Mouse (Mus musculus): ENCODE data around the gene Nhsl1.

Nhsl1 gene

DNA sequence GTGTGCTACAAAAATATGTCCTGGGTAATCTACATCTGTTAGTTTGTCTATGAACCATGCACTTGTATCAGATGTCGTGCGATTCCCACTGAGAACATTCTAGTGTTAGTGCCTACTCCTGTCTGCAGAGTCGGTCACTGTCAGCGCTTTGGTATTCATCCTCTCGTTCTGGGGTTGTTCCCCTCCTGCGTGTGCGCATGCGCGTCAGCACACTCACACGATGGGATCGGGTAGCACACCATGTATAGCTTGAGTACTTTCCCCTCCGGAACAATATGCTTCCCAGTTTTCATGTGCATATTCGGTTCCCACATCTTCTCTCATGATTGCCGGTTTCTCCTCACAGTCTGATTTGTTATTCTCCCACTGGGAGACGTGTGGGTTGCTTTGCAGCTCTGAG is 28.4 kb downstream of the Nhsl1 start:
- no peak for DNase-seq

DNA sequence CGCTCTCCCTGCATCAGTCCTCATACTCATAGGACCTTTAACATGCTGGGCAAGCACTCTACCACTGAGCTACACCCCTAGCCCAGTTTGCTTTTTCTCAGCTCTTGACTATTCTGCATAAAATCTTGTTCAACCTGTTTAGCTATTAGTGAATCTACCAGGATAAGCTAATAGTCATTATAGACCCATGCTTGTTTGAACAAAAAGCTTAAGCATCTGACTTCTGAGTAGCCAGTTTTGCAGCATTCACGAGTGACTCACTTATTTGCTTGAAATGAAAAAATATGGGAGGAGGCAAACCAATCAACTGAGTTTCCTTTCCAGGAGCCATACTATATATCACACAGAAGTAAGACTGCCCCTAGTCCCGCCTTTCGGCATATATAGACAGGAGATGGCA is 32.0 kb downstream of the Nhsl1 start:
- no peak for DNase-seq

DNA sequence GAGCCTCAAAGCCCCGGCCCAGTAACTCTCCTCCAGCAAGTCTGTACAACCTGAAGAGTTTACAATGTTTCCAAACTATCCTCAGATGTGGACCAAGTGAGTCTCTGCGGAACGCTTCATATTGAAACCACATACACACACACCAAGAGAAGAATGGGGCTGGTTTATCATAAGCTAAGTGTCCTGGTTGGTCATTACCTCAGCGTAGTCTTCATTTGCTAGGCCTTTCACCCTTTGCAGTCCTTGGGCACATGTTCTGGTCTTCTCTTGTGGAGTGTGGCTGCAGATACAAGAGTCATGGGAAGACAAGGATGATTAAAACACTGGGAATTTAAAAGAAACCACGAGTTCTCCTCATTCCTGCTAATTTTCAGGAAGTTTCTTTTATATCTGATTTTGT is 34.2 kb downstream of the Nhsl1 start:
- peak; percentile 20 for DNase-seq

DNA sequence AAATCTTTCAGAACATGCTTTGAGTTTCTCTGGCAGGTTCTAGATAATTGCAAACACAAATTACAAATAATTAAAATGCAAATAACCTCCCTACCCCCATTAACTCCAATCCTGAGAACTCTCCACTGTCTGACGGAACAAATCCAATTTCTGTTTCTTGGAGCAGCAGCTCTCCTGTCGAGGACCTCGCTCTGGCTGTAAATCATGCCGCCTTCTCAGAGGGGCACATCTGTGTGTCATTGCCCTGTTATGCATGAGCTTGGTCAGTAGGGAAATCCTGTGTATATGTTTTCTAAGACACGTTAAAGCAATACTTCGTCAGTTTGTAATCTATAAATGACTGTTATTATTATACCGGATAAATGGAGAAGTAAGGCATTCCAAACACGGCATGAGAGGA is 35.3 kb downstream of the Nhsl1 start:
- DNase-seq, result no peak

DNA sequence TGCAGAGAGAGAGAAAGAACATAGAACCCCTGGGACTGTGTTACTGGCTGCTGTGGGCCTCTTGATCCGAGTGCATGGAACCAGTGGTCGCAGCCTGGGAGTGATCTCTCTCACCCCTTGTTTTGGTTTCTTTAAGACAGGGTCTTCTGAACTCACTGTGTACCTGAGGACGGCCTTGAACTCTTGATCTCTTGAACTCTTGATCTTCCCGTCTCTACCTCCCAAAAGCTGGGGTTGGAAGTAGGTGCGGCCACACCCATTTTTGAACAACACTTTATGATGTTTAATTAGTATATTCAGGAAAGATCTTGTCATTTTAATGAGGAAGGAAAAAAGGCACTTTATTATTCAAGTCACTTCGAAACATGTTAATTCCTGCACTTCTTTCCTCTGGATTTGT is 37.7 kb downstream of the Nhsl1 start:
- DNase-seq, result no peak

DNA sequence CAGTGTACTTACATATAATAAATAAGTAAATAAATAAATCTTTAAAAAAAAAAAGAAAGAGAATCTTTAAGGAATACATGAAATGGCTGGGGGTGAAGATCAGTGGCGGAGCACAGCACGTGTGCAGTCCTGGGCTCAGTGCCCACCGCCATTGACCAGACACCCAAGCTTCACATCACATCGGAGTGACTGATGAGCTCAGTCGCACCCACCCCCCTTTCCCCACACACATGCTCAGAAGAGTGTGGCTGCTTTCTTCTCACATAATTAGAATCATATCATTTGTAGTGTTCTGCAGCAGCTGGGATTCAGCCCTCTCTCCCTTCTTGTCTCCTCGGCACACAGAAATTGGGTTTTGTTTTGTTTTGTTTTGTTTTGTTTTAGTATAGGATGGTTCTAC is 38.4 kb downstream of the Nhsl1 start:
- DNase-seq, result no peak

DNA sequence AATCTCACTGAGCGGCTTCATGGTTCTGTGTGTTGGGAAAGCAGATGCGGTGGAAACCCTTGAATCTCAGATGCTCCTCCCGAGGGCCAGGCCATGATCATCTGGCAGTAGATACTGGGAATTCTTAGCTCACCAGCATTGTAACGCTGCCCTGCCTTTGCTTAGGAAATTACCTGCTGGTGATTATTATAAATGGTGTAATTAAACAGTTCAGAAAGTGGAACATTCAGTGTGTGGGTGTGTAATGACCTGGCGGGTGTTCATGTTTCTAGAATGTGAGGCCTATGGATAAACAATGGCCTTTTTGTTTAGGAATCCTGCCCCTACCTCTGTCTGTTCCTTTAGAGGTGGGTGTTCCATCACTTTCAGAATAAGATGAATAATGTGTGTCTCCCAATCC is 39.7 kb downstream of the Nhsl1 start:
- no peak for DNase-seq

DNA sequence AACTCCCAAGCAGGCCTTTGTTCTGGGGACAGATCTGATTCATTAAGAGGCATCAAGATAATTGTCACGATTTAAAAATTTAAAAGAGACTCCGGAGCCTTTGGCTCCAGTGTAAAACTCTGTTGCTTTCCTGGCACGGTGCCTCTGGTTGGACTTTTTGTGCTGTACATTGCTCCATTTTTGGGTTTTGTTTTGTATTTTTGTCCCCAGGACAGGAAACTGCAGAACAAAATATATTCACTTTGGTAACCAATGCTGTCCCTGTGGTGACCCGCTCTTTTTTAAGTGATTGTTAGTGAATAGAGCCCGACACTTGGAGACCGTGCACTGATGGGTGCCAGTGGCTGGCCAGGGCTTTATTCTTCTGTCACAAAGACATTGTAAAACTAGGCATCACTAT is 41.4 kb downstream of the Nhsl1 start:
- no peak for DNase-seq

DNA sequence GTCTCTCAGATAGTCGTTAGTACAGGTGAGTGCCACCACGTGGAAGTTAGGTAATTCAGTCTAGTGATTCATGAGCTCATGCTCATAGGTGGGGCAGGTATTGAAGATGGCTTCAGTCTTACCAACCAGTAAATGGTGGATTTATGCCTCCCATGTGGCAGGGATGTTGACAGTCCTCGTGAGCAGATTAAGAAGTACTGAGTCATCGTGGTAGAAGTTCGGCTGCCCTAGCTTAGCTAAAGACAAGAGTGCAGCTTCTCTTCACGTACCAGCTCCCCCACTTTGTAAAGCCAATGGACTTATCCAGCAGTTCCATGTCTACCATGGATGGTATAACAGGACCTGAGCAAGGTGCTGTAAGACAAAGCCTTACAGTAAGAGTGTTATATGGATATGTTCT is 46.6 kb downstream of the Nhsl1 start:
- DNase-seq, result no peak

DNA sequence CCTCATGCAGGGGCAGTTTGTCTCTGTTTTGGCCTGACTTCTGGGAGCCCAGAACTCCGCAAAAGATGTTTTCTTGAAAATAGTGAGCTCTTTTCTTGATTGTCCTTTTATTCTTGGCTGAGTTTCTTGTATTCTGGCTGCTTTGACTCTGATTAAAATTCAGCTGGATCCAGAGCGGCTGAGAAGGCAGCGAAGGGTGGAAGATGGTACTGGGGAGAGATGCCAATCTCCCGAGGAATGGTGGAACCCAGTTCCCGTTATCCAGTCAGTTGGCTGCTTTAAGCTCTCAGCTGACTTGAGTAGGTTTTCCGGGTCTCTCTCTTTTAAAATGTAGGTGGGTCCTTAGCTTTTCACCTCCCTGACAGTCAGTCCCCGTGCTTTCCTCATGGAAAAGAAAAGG is 47.9 kb downstream of the Nhsl1 start:
- DNase-seq, result no peak

DNA sequence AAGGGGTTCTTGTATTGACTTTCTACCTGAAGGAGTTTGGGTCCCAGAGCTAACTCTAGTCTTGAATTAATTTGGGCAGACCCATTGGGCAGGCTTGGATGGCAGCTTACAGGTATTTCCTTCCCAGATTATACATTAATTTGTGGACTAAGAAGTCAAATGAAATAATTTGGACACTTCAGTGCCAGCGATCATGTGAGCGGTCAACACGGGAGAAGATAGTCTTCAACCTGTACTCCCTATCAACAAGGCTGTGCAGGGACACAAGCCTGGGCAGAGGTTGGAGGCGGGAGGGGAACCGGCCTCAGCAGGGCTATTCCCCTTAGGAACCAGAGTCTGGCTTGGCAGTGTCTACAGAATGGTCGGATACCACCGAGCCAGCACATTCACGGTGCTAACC is 49.3 kb downstream of the Nhsl1 start:
- DNase-seq, result no peak

DNA sequence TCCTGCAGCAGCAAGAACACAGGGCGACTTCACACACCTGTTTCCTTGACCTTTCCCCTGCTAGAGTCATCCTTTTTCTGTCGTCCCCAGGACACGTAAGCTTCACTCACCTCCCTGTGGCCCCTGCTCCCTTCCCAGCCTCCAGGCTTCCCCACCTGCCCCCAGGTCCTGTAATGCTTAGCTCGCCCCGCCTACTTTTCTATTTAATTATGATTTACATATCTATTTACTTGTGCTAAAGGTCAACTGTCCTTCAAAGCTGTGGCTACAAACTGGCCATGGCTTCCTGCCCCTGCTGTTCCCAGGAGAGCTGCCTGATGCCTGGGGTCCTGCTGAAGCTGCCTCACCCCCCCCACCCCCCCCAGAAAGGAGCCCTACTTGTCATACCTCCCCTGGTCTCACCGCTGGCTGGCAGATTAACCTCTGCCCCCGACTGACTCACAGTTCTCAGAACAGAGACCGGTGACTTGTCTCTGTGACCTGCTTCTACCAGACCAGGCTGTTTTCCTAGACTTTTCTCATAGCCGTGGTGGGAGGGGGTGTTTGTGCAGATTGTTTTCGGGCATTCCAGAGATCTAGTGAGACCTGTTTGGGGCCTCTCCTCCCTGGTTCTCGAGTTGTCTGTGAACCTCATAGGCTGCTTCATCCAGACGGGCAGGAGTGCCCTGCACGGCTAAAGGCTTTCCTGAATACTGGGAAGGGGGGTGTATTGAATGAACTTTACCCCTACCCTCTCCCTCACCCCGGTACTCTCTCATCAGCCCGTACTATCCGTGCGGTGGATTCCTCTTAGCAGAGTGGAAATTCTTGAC is 51.9 kb downstream of the Nhsl1 start:
- DNase-seq, result peak; percentile 68

DNA sequence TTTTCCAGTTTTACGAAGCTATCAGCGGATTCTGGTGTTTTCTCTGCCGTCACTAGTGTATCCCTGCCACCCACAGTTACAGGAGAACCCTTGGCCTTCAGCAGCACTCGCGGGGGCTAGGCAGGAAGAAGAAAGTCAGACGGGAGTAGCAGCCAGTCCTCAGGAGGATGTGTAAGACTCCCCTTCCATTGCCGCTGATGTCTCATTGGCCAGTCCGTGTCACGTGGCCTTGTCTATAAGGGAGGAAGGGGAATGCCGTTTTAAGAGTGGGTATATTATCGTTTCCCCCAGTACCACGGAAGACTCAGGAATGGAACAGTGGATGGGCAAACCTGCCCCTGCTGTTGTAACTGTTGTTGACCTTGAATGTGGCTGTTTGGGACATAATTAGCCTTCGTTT is 53.1 kb downstream of the Nhsl1 start:
- DNase-seq, result no peak

DNA sequence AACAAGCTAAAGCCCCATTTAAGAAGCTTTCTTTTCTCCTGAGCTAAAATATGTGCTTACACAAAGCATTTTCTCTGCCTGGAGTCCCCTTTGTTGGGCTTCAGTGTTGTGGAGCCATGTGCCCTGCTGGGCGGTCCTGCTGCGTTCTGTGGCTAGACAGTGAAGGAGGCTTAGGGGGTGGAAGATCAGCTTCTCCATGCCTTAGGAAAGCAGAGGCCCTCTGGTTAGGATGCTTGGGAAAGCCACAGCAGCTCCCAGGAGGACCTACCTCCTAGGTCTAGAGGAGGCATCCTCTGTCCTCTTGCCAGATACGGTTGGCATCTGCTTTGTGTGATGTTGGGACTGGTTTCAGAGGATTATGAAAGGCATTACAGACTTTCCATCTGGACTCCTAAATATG is 56.5 kb downstream of the Nhsl1 start:
- DNase-seq, result no peak

DNA sequence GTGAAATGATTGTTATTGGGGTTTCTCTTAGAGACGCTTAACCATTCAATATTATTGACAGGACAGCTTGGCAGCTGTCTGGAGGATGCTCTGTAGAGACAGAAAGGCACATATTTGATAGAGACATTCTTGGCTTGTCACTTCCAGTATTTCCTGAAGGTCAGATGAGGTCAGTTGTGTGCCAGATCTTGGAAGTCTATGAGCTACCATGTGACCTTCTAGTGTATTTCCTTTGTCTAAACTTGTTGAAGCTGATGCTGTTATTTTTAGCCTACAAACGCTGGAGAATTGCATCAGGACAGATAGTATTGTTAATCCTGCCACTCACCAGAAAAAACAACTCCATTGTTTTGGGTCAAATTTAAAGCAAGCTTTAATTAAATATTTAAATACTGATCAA is 66.0 kb downstream of the Nhsl1 start:
- DNase-seq, result no peak

DNA sequence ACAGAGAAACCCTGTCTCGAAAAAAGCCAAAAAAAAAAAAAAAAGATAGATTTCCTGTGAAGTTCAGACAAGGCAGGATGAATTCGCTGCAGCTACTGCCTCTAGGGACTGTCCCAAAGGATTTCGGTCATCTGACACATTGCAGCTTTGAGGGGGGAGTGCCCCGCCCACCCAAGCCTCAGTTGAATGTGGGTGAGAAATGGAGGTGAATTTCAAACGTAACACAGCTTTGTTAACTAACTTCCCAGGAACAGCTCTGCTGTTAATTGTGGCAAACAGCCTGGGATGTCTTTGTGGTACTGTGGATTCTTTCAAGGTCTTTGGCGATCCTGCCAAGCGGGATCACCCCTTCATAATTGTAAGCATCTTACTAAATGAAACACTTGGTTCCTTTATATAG is 67.4 kb downstream of the Nhsl1 start:
- no peak for DNase-seq

DNA sequence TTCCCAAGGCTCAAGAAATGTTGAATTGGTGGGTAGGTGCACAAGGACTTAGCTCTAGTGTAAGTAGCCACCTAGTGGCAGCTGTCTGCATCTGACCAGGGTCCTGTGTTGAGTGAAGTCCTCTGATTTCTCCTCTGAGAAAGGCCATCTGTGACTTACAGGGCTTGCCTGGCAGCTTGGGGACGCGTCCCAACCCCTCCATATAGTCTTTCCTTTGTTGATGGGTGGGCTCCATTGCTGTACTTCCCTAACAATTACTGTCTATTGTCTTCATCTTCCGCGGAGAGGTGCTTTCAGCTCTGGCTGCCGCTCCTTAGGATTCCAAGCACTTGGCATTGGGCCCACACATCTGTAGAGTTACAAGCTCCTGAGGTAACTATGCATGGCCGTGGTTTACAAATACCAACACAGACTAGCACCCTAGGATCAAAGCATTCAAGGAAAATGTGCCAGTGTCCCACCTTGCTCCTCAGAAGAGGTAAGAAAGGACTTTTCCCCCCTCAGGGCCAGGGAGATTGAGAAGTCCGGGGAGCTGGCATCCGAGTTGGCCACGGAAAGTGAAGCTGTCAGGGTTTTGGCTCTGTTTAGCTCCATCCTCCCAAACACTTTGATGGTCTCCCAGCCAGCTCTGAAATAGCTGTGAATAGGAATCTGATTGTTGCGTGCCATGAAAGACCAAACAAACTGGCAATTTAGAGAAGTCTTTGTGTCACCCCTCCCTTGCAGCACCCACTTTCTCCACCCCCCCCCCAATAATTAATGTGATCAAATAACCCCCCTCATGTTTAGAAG is 70.2 kb downstream of the Nhsl1 start:
- DNase-seq, result peak; percentile 76

DNA sequence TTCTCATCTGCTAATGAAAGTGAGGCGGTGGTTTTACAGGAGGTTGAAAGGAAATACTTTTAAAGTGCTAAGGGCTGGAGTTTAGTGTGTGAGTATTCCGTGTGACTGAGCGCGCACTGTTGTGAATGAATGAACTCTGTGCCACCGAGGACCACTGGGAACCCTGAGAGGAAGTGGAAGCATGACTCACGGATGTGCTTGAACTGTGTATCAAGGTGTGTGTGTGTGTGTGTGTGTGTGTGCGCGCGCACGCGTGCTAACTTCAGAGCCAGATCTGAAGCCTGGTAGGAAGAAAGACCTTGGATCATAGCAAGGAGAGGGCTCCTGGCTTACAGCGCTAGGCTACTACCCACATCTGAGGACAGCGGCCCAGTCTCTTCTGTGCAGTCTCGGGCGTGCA is 71.2 kb downstream of the Nhsl1 start:
- no peak for DNase-seq

DNA sequence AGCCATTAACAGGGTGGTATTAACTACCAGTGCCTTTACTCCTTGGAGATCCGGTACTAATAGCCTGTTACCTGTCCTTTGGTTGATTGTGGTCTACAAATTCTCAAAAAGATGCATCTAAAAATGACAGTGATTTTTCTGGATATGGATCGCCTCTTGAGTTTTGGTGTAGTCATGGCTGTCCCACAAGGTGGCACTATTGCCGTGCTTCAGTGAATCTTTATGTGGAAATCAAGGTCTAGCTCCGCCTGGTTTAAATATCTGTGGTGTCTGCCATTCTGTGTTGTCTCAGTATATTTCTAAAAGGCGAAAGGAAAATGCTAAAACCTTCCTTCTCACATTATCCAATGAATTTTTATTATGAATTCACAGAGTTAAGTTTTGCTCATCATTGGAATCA is 72.8 kb downstream of the Nhsl1 start:
- DNase-seq, result peak; percentile 59

DNA sequence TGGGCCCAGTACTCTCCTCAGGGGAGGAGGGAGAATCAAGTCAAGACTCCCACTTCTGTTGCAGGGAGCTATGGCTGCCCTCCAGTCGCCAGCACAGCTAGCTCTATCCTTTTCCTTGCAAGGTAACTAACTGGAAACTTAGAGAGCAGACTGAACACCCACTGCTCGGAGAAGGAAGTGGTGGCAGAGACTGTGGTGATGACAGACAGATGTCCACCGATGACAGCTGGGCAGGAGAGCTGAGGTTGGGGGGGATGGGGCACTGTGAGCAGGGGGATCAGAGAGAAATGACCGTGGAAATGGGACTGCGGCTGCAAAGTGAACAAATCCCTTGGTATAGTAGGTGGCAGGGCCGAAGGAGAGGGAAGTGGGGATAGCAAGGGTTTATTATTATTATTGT is 73.5 kb downstream of the Nhsl1 start:
- no peak for DNase-seq

DNA sequence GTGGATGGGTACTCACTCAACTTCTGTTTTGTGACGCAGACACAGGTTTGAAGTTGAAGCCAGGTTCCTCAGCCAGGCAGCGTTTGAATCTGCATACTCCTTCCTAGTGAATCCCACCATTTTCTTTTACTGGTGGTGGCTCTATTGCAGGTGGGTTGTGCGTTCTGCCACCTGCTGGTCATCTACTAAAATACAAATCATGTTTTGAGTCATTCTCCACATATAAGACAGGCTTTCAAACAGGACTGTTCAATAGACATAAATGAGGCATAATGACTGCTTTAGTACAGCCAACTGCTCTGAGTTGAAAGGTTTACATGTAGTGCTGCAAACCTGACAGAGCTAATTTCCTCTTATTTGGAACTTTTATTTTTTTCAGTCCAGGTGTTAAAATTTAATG is 75.0 kb downstream of the Nhsl1 start:
- no peak for DNase-seq

DNA sequence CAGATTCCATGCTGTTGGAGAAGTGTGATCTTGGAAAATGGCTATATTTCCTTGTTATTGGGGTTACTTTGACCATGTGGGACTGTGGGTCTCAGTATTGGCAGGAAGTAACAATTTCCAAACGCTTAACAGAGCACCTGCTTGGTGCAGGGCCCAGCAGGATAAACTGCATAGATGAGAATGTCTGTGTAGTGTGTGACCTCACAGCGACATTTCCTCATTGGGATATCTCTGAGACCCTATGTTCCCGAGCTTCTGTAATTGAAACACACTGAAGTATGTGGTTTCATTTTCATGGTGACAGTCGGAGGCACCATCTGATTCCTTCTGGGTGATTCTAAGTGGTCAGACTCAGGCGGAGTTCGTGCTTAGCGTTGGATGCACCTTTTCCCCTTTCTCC is 75.5 kb downstream of the Nhsl1 start:
- DNase-seq, result no peak

DNA sequence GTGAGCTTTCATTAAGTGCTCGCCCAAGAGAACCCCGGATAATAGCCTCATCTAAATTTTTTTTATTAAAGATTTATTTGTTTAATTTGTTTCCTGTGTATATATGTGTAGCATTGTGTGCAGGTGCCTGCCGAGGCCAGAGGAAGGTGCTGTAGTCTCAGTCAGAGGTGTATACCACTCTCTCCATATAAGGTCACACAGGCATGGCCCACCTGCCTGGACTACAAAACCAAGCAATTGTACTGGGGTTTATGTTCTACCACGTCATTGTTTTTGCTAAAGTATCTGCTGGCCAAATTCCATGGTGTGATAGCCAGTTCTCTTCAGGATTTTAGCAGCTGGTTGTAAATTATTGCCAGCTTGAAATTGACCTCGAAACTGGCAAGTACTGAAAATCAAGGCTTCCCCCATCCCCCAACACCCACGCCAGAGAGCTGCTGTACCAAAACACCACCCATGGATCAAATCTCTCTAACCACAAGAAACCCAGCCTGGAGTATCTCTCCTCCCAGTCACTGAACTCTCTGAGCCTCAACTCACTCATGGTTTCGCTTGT is 81.4 kb downstream of the Nhsl1 start:
- DNase-seq, result peak; percentile 29

DNA sequence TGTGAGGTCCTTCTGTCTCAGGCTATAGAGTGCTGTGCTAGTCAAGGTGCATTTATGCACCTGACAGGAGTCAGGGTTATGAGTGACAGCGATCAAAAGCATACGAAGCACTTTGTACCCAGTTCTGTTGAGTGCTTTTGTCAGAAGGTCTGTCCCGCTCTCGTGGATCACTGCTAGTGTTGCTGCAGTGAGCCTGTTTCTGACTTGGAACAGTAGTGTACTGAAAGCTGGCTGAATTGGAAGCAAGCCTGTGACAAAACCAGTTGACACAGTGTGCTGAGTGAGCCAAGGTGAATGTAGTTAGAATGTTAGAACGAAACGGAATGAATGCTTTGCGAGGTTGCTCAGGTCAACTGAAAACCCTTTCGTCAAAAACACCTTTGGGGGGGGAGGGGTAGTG is 82.2 kb downstream of the Nhsl1 start:
- peak; percentile 21 for DNase-seq

Data from kidney, adult 18-20 months (tissue).